Mouse (Mus musculus) myocyte (in vitro differentiated cells): ENCODE data around the gene Prdm9.

ENCODE experiments used
- E2F4 ChIP-seq: IDR thresholded peaks from one replicate; pipeline ENCODE4 v1.6.1; 2011; ENCODE audit warnings: mild to moderate bottlenecking, control low read depth, moderate library complexity; ENCODE audit not compliant: insufficient read depth
- MYOD1 ChIP-seq, 3 experiments: IDR thresholded peaks; one replicate each; pipeline ENCODE4 v1.6.1; 2011; ENCODE audit warnings: control low read depth in 2 of 3, low read depth in 2 of 3, mild to moderate bottlenecking in 2 of 3, moderate library complexity in 1 of 3; ENCODE audit not compliant: insufficient read length in 2 of 3, control insufficient read depth in 1 of 3
- POLR2A ChIP-seq: IDR thresholded peaks from one replicate; pipeline ENCODE4 v1.6.1; 2011; ENCODE audit warnings: low read depth, mild to moderate bottlenecking, control low read depth, moderate library complexity; ENCODE audit not compliant: insufficient read length
- POLR2AphosphoS2 ChIP-seq: IDR thresholded peaks from one replicate; pipeline ENCODE4 v1.6.1; 2011; ENCODE audit warnings: low read depth, control low read depth; ENCODE audit not compliant: insufficient read length

DNA sequence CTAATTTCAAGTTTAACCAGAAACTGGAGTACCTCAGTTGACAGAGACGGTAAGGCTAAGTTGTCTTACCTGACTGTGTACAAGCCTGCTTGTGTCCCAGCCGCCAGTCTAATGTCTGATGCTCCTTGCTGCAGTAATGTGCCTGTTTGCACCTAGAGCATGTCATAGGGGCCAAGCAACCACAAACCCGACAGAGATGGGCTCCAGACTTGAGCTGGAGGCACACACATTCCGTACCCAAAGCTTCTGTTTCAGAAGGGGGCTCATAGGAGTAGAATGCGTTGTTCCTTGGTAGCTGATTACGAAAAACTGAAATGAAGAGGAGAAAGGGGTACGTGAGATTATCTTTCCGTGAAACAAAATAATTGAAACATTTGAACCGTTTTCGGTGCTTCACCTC, 37.9 kb downstream of the Prdm9 start:
- no peak for TF ChIP-seq E2F4
- no peak for TF ChIP-seq MYOD1 (IDR thresholded peaks at IDR 0.05; ENCODE audit: control insufficient read depth in 1 of 3, insufficient read length in 2 of 3, low read depth in 2 of 3)
- peak; percentile 58 for TF ChIP-seq POLR2AphosphoS2
- TF ChIP-seq POLR2A, result no peak
